9 mouse cellular contexts compared by ENCODE assay signal in genomic region chr9:106356323-106356844, GRCm38 (mm10). TPM values are rescaled to one million over a fixed set of nuclear protein-coding genes. Genes with fewer than 3 reads are reported as not detected.
A peak's percentile ranks its signal among the peaks of the same experiment; 100 is the strongest.
DNase-seq lines count a peak whose midpoint lies in the region; ATAC-seq and TF ChIP-seq lines count a peak whose summit lies in the region.
"Had no signal": no experiment of that assay in that cellular context is flagged by ENCODE, and none has a peak within 500 bp of the region (broad histone marks: within the 10 kb centered on the region; RNA-seq: fewer than 3 reads in every experiment).

No protein-coding gene starts in this region.

- no peaks in the 10 kb centered on the region for H3K9me3 ChIP-seq in heart, embryonic 13.5 days
- H3K9me3 ChIP-seq in embryonic facial prominence, embryonic 14.5 days (ENCODE audit: control insufficient read depth, low read length): no peaks in the 10 kb centered on the region

- no peak overlapping the region for H3K4me3 ChIP-seq in heart, embryonic 13.5 days
- no peak overlapping the region for H3K4me3 ChIP-seq in bone marrow macrophage, adult 2 months (ENCODE audit: insufficient read depth, low read length)
- no peak overlapping the region for H3K4me3 ChIP-seq in embryonic facial prominence, embryonic 14.5 days (ENCODE audit: low read depth, low read length)
- H3K4me3 ChIP-seq: erythroblast, embryonic 14.5 days had no signal

- ATAC-seq in heart, embryonic 13.5 days (ENCODE audit: extremely low read depth, insufficient number of reproducible peaks, low FRiP score, low TSS enrichment): no peak; the same call in 1 of the 2 replicates
- peak; percentile 91 for ATAC-seq in embryonic facial prominence, embryonic 14.5 days (ENCODE audit: low read depth)

- H3K27me3 ChIP-seq in heart, embryonic 13.5 days (replicated peaks): no peaks in the 10 kb centered on the region
- no peaks in the 10 kb centered on the region for H3K27me3 ChIP-seq in embryonic facial prominence, embryonic 14.5 days (replicated peaks; ENCODE audit: control insufficient read depth, insufficient read depth, low read length)

- peaks cover 43% of the 10 kb centered on the region for H3K4me1 ChIP-seq in heart, embryonic 13.5 days
- H3K4me1 ChIP-seq in bone marrow macrophage, adult 2 months (ENCODE audit: control insufficient read depth, insufficient read depth, low read length): peaks cover 72% of the 10 kb centered on the region
- peaks cover 78% of the 10 kb centered on the region for H3K4me1 ChIP-seq in embryonic facial prominence, embryonic 14.5 days (ENCODE audit: control insufficient read depth, insufficient read depth, low read length)

- TF ChIP-seq CTCF in bone marrow macrophage, adult 2 months (IDR thresholded peaks at IDR 0.05; ENCODE audit: low read depth, low read length): no peak

- 62% methylated on average over 10 of the region's 10 CpGs for WGBS in heart, embryonic 13.5 days
- 18% methylated on average over 5 of the region's 10 CpGs for WGBS in embryonic facial prominence, embryonic 14.5 days

- no peak overlapping the region for H3K9ac ChIP-seq in heart, embryonic 13.5 days
- H3K9ac ChIP-seq in embryonic facial prominence, embryonic 14.5 days (ENCODE audit: low read depth, low read length): no peak overlapping the region

- no peak for TF ChIP-seq POLR2A in bone marrow macrophage, adult 2 months (IDR thresholded peaks at IDR 0.05; ENCODE audit: borderline replicate concordance, low read depth, low read length)

- H3K27ac ChIP-seq in heart, embryonic 13.5 days (replicated peaks): 0 out of 2 replicates have a peak overlapping the region, but pooled peaks have one; percentile 21
- H3K27ac ChIP-seq in bone marrow macrophage, adult 2 months (ENCODE audit: insufficient read depth, low read depth, low read length): peak overlapping the region; percentile 45
- H3K27ac ChIP-seq in embryonic facial prominence, embryonic 14.5 days (replicated peaks; ENCODE audit: low read depth, low read length): peak overlapping the region; percentile 97

- no peak overlapping the region for H3K4me2 ChIP-seq in heart, embryonic 13.5 days
- peak overlapping the region; percentile 39 for H3K4me2 ChIP-seq in embryonic facial prominence, embryonic 14.5 days (ENCODE audit: low read depth, low read length)

- H3K36me3 ChIP-seq in heart, embryonic 13.5 days: no peaks in the 10 kb centered on the region
- H3K36me3 ChIP-seq in embryonic facial prominence, embryonic 14.5 days (ENCODE audit: control insufficient read depth, insufficient read depth, low read length): no peaks in the 10 kb centered on the region

- DNase-seq in heart, adult 9 months (ENCODE audit: low spot score in 2 of 2): no peak
- DNase-seq in embryonic facial prominence, embryonic 14.5 days (ENCODE audit: low spot score): peak; percentile 93
- DNase-seq in liver: peak; percentile 37
- no peak for DNase-seq in gastrocnemius, adult 8-10 months (ENCODE audit: low spot score in 2 of 2)
- no peak for DNase-seq in right cerebral cortex, adult 18-20 months
- no peak for DNase-seq in layer of hippocampus, postnatal 14 days (ENCODE audit: low spot score in 2 of 2)

RNA-seq across cellular contexts. Expression of gene Dusp7, which starts 12.0 kb away (rescaled TPM):
- 8.6 and 10.4 TPM in 2 replicates for polyA plus RNA-seq in heart, embryonic 13.5 days (2015; fragmentation: Nextera tagmentation; extraction: Ambion mirVana)
- 122 and 129 TPM in 2 replicates for polyA plus RNA-seq in bone marrow macrophage, adult 2 months (2012; ENCODE audit: insufficient read depth, insufficient read length, missing spikeins)
- 44.0 and 48.4 TPM in 2 replicates for polyA plus RNA-seq in embryonic facial prominence, embryonic 14.5 days (2014; fragmentation: Nextera tagmentation; extraction: Ambion mirVana)
- total RNA-seq in gastrocnemius, adult 8-10 months (2022): 10 to 100 TPM; 15.4 to 53.2 (median 35.0) TPM
- total RNA-seq in layer of hippocampus, postnatal 14 days (2021): 10 to 100 TPM; 65.2 to 70.3 TPM

Comparison
In these comparisons a context has a peak if more than half of its experiments do, and no peak if none do; other contexts are left out.
1. H3K27ac ChIP-seq: peak in every context shown above with its lines; median percentile 97 in embryonic facial prominence, embryonic 14.5 days; 45 in bone marrow macrophage, adult 2 months; 21 in heart, embryonic 13.5 days.
2. DNase-seq: peak in embryonic facial prominence, embryonic 14.5 days (single experiment) and liver (single experiment); none in heart, adult 9 months (0 of 2), gastrocnemius, adult 8-10 months (0 of 2), right cerebral cortex, adult 18-20 months (single experiment) and layer of hippocampus, postnatal 14 days (0 of 2).